Mouse (Mus musculus) C2C12 (cell line): ENCODE results near the gene Isoc2a. TPM values are rescaled to one million over a fixed set of nuclear protein-coding genes. Genes with fewer than 3 reads are reported as not detected.

Source experiments
- H3K27me3 ChIP-seq: one replicate; pipeline ENCODE4 v1.6.1; 2011; ENCODE audit not compliant: control insufficient read depth, insufficient read depth, insufficient read length
- H3K36me3 ChIP-seq: one replicate; pipeline ENCODE4 v1.6.1; 2011; ENCODE audit not compliant: control insufficient read depth, insufficient read depth
- H3K4me3 ChIP-seq: one replicate; pipeline ENCODE4 v1.5.1; 2011; ENCODE audit warnings: mild to moderate bottlenecking, control low read depth; ENCODE audit not compliant: poor library complexity, insufficient read depth, severe bottlenecking
- H3K79me2 ChIP-seq: one replicate; pipeline ENCODE4 v1.6.1; 2011; ENCODE audit not compliant: control insufficient read depth, insufficient read depth
- H3K79me3 ChIP-seq: one replicate; pipeline ENCODE4 v1.6.1; 2011; ENCODE audit warnings: low read depth, control low read depth
- H3ac ChIP-seq: one replicate; pipeline ENCODE3; 2011; ENCODE audit warnings: low read depth; ENCODE audit not compliant: control insufficient read depth, insufficient read length
- CEBPB ChIP-seq: IDR thresholded peaks from one replicate; pipeline ENCODE4 v1.6.1; 2011; ENCODE audit warnings: low read depth, mild to moderate bottlenecking, control low read depth, moderate library complexity
- CTCF ChIP-seq: IDR thresholded peaks from one replicate; pipeline ENCODE4 v1.5.1; 2011; ENCODE audit not compliant: control insufficient read depth, insufficient read depth, insufficient read length
- FOSL1 ChIP-seq: IDR thresholded peaks from one replicate; pipeline ENCODE4 v1.8.0; 2011; ENCODE audit warnings: mild to moderate bottlenecking, low read length; ENCODE audit not compliant: poor library complexity, insufficient read depth, severe bottlenecking
- MAX ChIP-seq: IDR thresholded peaks from one replicate; pipeline ENCODE4 v1.6.1; 2011; ENCODE audit warnings: mild to moderate bottlenecking, control low read depth
- MYOD1 ChIP-seq: IDR thresholded peaks from one replicate; pipeline ENCODE4 v1.6.1; 2011; ENCODE audit warnings: low read depth; ENCODE audit not compliant: control insufficient read depth, insufficient read length
- MYOG ChIP-seq: IDR thresholded peaks from one replicate; pipeline ENCODE4 v1.6.1; 2011; ENCODE audit not compliant: control insufficient read depth, insufficient read length; ENCODE audit errors: extremely low read depth
- USF1 ChIP-seq: IDR thresholded peaks from one replicate; pipeline ENCODE4 v1.6.1; 2011; ENCODE audit warnings: low read depth, mild to moderate bottlenecking, control low read depth, moderate library complexity
- polyA plus RNA-seq: library from polyadenylated mRNA; unstranded; fragments of >200 nt; fragmentation: generic; extraction: Trizol; gene quantifications from one replicate; pipeline ENCODE4 v1.2.1, GENCODE M21; 2012; ENCODE audit warnings: missing spikeins

Isoc2a gene
- polyA plus RNA-seq, 1 experiment: 3.7 TPM

GRCm38 (mm10) chr7:4911561-4911960, 34.6 kb downstream of the Isoc2a start:
- Histone ChIP-seq H3K79me2 (peaks cover 11% of the 10 kb centered on the region), H3K27me3 (peaks cover 18% of the 10 kb centered on the region), H3ac (no peak overlapping the region), H3K79me3 (peaks cover 6% of the 10 kb centered on the region), H3K36me3 (no peaks in the 10 kb centered on the region), H3K4me3 (no peak overlapping the region)
- peak; percentile 30 for TF ChIP-seq CTCF
- TF ChIP-seq CEBPB: no peak

DNA sequence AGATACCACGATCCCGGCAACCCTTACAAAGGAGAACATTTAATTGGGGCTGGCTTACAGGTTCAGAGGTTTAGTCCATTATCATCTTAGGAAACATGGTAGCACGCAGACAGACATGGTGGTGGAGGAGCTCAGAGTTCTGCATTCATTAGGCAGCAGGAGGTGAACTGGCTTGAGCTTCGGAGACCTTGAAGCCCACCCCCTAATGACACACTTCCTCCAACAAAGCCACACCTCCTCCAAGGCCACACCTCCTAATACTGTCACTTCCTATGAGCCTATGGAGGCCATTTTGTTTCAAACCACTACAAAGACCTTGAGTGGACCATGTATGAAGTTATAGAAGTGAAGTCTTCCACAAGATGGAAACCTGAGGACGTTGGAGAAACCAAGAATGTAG, 35.3 kb downstream of the Isoc2a start:
- Histone ChIP-seq H3K27me3 (peaks cover 11% of the 10 kb centered on the region), H3ac (no peak overlapping the region), H3K36me3 (peaks cover under 1% of the 10 kb centered on the region), H3K79me3 (peaks cover 9% of the 10 kb centered on the region), H3K79me2 (peaks cover 18% of the 10 kb centered on the region), H3K4me3 (no peak overlapping the region)
- no peak for TF ChIP-seq USF1
- no peak for TF ChIP-seq CEBPB
- TF ChIP-seq MYOG: no peak
- no peak for TF ChIP-seq MAX
- TF ChIP-seq FOSL1: no peak
- no peak for TF ChIP-seq MYOD1
- no peak for TF ChIP-seq CTCF

DNA sequence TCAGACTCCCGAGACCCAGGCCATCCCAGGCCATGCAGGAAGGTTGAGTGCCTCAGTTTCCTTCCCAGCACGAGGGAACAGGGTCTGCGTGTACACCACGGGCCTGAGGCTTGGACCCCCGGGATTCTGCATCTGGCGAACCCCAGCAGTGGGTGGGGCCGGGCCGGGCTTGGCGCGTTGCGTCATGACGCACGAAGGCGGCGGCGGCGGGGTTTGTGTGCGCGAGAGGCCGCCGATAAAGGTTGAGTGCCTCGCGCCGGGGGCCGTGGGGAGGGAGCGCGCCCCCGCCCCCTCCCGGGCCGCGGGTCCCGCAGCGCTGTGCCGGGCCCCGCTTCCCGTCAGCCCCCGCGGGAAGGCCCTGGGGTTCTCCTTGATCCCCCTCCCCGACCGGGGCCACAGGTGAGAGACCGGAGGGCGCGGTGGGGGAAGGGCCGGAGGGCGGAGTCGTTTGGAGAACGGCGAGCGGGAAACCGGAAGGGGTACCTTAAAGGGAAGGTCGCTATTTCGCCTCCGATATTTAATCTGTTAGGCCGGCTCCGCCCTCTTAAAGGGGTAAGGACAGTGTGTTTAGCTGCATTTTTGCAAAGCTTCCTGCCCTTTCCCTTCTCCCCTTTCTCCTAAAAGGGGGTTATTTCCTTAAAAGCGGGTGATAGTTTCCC, 38.2 kb downstream of the Isoc2a start, which contains the start of gene Zfp628:
Gene Zfp628 (plus strand): TSS at position 211 of the 659 bp plus-strand sequence.
- H3K79me3 ChIP-seq: peaks cover 9% of the 10 kb centered on the region
- TF ChIP-seq MAX (no peak), CEBPB (peak; percentile 19)
- peak within 1 kb of the TSS; percentile 49 for H3K4me3 ChIP-seq
- peaks cover 10% of the 10 kb centered on the region for H3K36me3 ChIP-seq
- H3K79me2 ChIP-seq: peaks cover 26% of the 10 kb centered on the region
- peaks cover 3% of the 10 kb centered on the region for H3K27me3 ChIP-seq
- peak within 1 kb of the TSS; percentile 75 for H3ac ChIP-seq

DNA sequence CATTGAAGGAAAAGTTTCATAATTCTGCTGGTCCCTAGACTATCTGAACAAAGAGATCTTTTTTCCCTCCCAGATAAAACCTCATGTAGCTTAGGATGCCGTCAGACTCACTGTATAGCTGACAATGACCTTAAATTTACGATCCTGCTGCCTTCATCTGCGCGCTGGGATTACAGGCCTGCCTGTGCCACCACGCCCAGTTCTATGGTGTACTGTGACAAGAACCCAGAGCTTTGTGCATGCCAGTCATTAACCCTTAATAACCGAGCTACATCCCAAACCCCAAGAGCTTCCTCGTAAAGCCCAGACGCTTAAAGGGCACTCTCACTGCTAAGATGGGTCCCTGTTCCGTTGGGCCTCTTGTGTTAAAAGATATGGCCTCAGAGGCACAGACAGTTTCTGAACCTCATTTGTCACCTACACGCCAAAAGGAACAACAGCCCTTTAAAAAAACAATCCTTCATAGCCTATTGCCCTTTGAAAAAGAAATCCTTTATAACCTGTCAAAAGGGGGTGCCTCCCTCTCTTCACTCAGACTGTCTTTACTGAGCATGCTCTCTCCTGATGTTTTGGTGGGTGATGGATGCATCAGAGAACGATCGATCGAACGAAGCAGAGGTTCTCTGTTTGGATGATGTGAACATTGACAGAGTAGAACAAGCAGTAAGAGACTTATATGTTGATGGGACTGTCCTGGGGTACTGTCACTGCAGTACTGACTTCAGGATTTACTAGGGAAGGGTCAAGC, 38.9 kb downstream of the Isoc2a start:
- Histone ChIP-seq H3K4me3 (peak overlapping the region; percentile 49), H3K79me2 (peaks cover 26% of the 10 kb centered on the region), H3K79me3 (peaks cover 9% of the 10 kb centered on the region), H3ac (peak overlapping the region; percentile 70), H3K27me3 (no peaks in the 10 kb centered on the region), H3K36me3 (peaks cover 14% of the 10 kb centered on the region)
- TF ChIP-seq FOSL1 (no peak), MYOG (no peak), MYOD1 (no peak), CEBPB (no peak), USF1 (no peak), CTCF (no peak), MAX (no peak)

DNA sequence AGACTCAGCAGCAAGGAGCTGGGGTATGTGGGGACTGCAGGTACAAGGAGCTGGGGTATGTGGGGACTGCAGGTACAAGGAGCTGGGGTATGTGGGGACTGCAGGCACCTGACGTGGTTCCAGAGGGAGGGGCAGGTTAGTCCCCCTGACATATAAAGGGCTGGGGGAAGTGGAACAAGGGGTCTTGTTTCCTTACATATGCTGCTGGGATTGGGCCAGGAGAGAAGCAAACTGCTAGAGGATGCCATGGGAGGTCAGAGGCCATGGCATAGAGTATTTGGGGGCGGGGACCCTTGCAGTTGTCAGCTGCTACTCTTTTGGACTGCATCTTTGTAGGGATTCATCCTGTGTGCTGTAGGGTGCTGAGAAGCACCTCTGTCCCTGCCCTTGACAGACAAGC, 40.5 kb downstream of the Isoc2a start:
- peaks cover 26% of the 10 kb centered on the region for H3K79me2 ChIP-seq
- no peak overlapping the region for H3K4me3 ChIP-seq
- peaks cover 14% of the 10 kb centered on the region for H3K36me3 ChIP-seq
- peaks cover 9% of the 10 kb centered on the region for H3K79me3 ChIP-seq
- H3K27me3 ChIP-seq: no peaks in the 10 kb centered on the region
- no peak overlapping the region for H3ac ChIP-seq
- TF ChIP-seq MAX: no peak

DNA sequence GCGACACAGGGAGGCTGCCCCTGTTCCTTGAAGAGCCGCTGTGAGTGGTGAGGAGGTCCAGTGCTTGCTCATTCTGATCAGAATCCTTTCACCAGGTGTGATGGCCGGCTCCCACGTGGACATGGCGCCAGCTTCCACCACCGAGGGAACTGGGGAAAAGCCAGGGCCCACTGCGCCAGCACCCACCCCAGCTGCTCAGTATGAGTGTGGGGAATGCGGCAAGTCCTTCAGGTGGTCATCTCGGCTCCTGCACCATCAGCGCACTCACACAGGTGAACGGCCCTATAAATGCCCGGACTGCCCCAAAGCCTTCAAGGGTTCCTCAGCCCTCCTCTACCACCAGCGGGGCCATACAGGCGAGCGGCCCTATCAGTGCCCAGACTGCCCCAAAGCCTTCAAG, 41.7 kb downstream of the Isoc2a start:
- Histone ChIP-seq H3K4me3 (no peak overlapping the region), H3K79me3 (peaks cover 9% of the 10 kb centered on the region), H3K27me3 (no peaks in the 10 kb centered on the region), H3K36me3 (peaks cover 14% of the 10 kb centered on the region), H3K79me2 (peaks cover 26% of the 10 kb centered on the region), H3ac (no peak overlapping the region)
- TF ChIP-seq MYOG (no peak), USF1 (no peak), MAX (no peak), FOSL1 (no peak), CTCF (no peak), CEBPB (no peak), MYOD1 (no peak)
